Mouse (Mus musculus) megakaryocyte, embryonic 14.5 days (primary cell): ENCODE measurements around the gene Lrrc45.

Experiments
- FLI1 ChIP-seq: IDR thresholded peaks from 2 replicates; pipeline ENCODE4 v1.6.1; 2012; ENCODE audit warnings: low read length, inconsistent platforms, mixed read lengths
- GATA1 ChIP-seq: IDR thresholded peaks from 3 replicates; pipeline ENCODE4 v1.6.1; 2012; ENCODE audit warnings: mixed read lengths, low read length, inconsistent platforms, borderline replicate concordance

DNA sequence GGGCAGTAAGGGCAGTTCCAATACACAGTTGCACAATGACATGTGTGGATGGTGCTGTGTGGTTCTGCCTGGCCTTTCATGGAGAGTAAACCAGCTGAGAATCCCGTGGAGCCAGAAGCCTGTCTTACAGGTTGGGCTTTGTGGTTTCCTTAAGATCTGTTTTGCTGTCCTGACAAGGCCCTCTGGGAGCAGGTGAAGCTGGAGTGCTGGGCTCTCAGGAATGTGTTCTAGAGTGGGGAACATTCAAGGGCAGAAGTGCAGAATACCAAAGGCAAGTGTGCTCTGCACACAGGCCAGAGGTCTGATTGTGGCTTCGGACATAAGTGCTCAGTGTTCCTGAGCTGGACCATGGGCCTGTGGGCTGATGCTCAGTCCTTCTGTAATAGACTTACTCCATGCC is 29.1 kb upstream of the Lrrc45 start:
- TF ChIP-seq GATA1 (no peak), FLI1 (no peak)
